Mouse (Mus musculus) hindbrain, embryonic 16.5 days (tissue): Measurements from ENCODE around the gene Lias. TPM values are rescaled to one million over a fixed set of nuclear protein-coding genes. Genes with fewer than 3 reads are reported as not detected.

ENCODE experiments used
- ATAC-seq: fragments of 200-750 bp; cut with Nextera tagmentation; 2 replicates; pipeline ENCODE4 v1.8.0; 2017; ENCODE audit warnings: moderate TSS enrichment, moderate library complexity
- H3K27ac ChIP-seq: fragments of 300-500 bp; sonication (generic); 2 replicates; pipeline ENCODE4 v1.5.1; 2014; ENCODE audit warnings: low read depth, mild to moderate bottlenecking, control low read depth, low read length, moderate library complexity
- H3K27me3 ChIP-seq: fragments of 300-500 bp; sonication (generic); replicated peaks from 2 replicates; pipeline ENCODE4 v1.6.1; 2014; ENCODE audit warnings: low read length; ENCODE audit not compliant: control insufficient read depth, insufficient read depth
- H3K36me3 ChIP-seq: fragments of 300-500 bp; sonication (generic); 2 replicates; pipeline ENCODE4 v1.6.1; 2014; ENCODE audit warnings: mild to moderate bottlenecking, low read length, moderate library complexity, mixed read lengths; ENCODE audit not compliant: control insufficient read depth, insufficient read depth
- H3K4me1 ChIP-seq: fragments of 300-500 bp; sonication (generic); 2 replicates; pipeline ENCODE4 v1.6.1; 2014; ENCODE audit warnings: low read depth, low read length; ENCODE audit not compliant: control insufficient read depth, insufficient read depth
- H3K4me2 ChIP-seq: fragments of 300-500 bp; sonication (generic); 2 replicates; pipeline ENCODE4 v1.6.1; 2014; ENCODE audit warnings: mild to moderate bottlenecking, low read length, control low read depth, moderate library complexity
- H3K4me3 ChIP-seq: fragments of 300-500 bp; sonication (generic); 2 replicates; pipeline ENCODE4 v1.5.1; 2014; ENCODE audit warnings: mild to moderate bottlenecking, low read length, control low read depth, moderate library complexity
- H3K9ac ChIP-seq: fragments of 300-500 bp; sonication (generic); 2 replicates; pipeline ENCODE4 v1.6.1; 2014; ENCODE audit warnings: low read depth, mild to moderate bottlenecking, control low read depth, low read length, moderate library complexity
- H3K9me3 ChIP-seq: fragments of 300-500 bp; sonication (generic); 2 replicates; pipeline ENCODE4 v1.6.1; 2014; ENCODE audit warnings: mild to moderate bottlenecking, low read length, moderate library complexity; ENCODE audit not compliant: control insufficient read depth
- WGBS: fragments of 180-500 bp; shearing (Covaris S2); extraction: QIAGEN DNeasy Blood & Tissue Kit; methylation state at CpG from one replicate; pipeline ENCODE4 v1.1.7; 2014; 5-methylcytosine and 5-hydroxymethylcytosine counted together
- polyA plus RNA-seq: library from polyadenylated mRNA; unstranded; fragments of >200 nt; fragmentation: Nextera tagmentation; extraction: Ambion mirVana; gene quantifications from 2 replicates; pipeline ENCODE4 v1.2.1, GENCODE M21; 2015

Gene Lias
- polyA plus RNA-seq, 1 experiment from 2014 or later = 65.8 TPM

- H3K9me3 ChIP-seq = no peaks in the 10 kb centered on the region
- no peak overlapping the region for H3K9ac ChIP-seq
- 85% methylated on average over 7 of the region's 7 CpGs for WGBS
- no peak overlapping the region for H3K27ac ChIP-seq
- H3K4me3 ChIP-seq = no peak overlapping the region
- no peak overlapping the region for H3K4me2 ChIP-seq
- H3K4me1 ChIP-seq = no peaks in the 10 kb centered on the region
- H3K36me3 ChIP-seq = no peaks in the 10 kb centered on the region
- no peak for ATAC-seq
- no peaks in the 10 kb centered on the region for H3K27me3 ChIP-seq
These were observed 16.6 kb upstream of the Lias start for GRCm38 (mm10) chr5:65374746-65375145.

DNA sequence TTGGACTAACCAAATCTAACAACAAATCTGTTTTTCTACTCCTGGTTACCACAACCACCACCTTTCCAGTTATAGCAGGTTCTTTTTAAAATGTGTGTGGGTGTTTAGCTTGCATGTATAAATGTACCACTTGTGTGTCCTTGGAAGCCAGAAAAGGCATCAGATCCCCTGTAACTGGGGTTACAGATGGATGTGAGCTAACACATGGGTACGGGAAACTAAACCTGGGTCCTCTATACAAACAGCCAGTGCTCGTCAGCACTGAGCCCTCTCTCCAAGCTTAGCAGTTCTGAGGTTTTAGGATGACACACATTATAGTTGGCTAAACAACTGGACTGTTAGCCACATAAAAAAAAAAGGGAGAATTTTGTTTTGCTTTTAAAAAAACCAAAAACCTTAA lies 5.6 kb upstream of the Lias start:
- no peak overlapping the region for H3K4me3 ChIP-seq
- no peak overlapping the region for H3K9ac ChIP-seq
- no peak overlapping the region for H3K27ac ChIP-seq
- 71% methylated on average over 2 of the region's 2 CpGs for WGBS
- H3K36me3 ChIP-seq = peaks cover 21% of the 10 kb centered on the region
- no peak overlapping the region for H3K4me2 ChIP-seq
- ATAC-seq = no peak
- no peaks in the 10 kb centered on the region for H3K9me3 ChIP-seq
- peaks cover 13% of the 10 kb centered on the region for H3K4me1 ChIP-seq
- H3K27me3 ChIP-seq = no peaks in the 10 kb centered on the region

GRCm38 (mm10) chr5:65387008-65387867 lies 4.1 kb upstream of the Lias start:
- H3K4me2 ChIP-seq = no peak overlapping the region
- H3K9ac ChIP-seq = no peak overlapping the region
- H3K4me3 ChIP-seq = no peak overlapping the region
- ATAC-seq = no peak
- H3K9me3 ChIP-seq = no peaks in the 10 kb centered on the region
- peaks cover 16% of the 10 kb centered on the region for H3K4me1 ChIP-seq
- 88% methylated on average over 6 of the region's 6 CpGs for WGBS
- peaks cover 21% of the 10 kb centered on the region for H3K36me3 ChIP-seq
- H3K27ac ChIP-seq = no peak overlapping the region
- no peaks in the 10 kb centered on the region for H3K27me3 ChIP-seq

DNA sequence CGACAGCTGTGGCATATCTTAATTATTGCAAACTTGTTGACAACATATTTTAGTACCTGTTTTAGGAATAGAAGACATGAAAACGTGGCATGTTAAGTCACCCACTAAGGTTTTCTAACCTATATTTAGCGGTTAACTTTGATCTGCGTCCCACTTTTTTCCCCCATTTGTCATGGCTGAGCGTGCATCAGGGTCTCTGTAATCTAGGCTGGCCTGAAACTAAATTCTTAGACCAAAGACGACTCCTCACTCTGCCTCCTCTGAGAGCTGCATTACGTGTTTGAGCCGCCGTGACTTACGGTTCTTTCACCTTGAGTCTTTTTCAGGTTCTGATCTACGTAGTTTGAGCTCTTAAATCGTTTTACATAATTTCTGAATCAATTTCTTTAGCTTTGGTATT lies 456 bp downstream of the Lias start:
- Histone ChIP-seq H3K9ac (peak overlapping the region; percentile 72), H3K27ac (peak overlapping the region; percentile 61; the same call in 1 of the 2 replicates), H3K9me3 (no peaks in the 10 kb centered on the region), H3K36me3 (peaks cover 19% of the 10 kb centered on the region), H3K27me3 (no peaks in the 10 kb centered on the region), H3K4me3 (peak overlapping the region; percentile 86), H3K4me2 (peak overlapping the region; percentile 85), H3K4me1 (peaks cover 22% of the 10 kb centered on the region)
- ATAC-seq = 0 out of 2 replicates have a peak, but pooled peaks have one; percentile 19
- 4% methylated on average over 12 of the region's 12 CpGs for WGBS

GRCm38 (mm10) chr5:65394425-65394824 lies 3.1 kb downstream of the Lias start:
- H3K4me3 ChIP-seq = no peak overlapping the region
- peaks cover 18% of the 10 kb centered on the region for H3K4me1 ChIP-seq
- H3K9me3 ChIP-seq = no peaks in the 10 kb centered on the region
- no peak for ATAC-seq
- no peak overlapping the region for H3K4me2 ChIP-seq
- no peaks in the 10 kb centered on the region for H3K27me3 ChIP-seq
- no peak overlapping the region for H3K27ac ChIP-seq
- WGBS = 94% methylated on average over 7 of the region's 7 CpGs
- H3K36me3 ChIP-seq = peaks cover 15% of the 10 kb centered on the region
- no peak overlapping the region for H3K9ac ChIP-seq

DNA sequence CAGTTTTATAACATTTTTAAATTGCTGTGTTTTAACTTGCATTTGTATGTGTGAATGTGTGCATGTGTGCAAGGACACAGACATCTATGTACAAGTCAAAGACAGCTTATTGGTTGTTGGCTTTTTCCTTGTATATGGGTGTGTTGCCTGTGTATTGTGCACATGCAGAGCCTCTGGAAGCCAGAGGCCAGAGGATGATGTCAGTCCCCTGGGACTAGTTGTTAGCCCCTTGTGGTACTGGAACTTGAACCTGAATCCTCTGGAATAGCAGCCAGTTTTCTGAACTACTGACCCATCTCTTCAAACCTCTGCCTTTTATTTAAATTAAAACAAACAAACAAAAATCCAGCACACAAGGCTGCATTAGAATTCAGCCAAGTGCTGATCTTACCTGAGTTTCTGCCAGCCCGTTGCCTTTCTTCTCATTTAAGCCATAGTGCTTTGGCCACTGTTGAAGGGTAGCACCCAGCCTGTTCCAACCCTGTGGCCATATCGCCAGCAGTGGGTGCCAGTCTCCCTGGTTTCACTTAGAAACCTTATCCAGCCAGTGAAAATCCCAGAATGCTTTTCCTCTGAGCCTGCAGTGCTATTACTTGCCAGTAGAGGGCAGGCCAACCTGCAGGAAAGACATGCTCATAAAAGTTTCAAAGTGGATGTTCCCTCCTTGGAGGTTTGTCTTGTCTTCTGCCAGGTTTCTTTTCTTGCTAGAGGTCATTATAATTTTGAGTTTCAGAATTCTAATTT lies 10.1 kb downstream of the Lias start:
- 29% methylated on average over 2 of the region's 2 CpGs for WGBS
- peak; percentile 71; the same call in 1 of the 2 replicates for ATAC-seq
- peaks cover 37% of the 10 kb centered on the region for H3K36me3 ChIP-seq
- no peaks in the 10 kb centered on the region for H3K27me3 ChIP-seq
- no peak overlapping the region for H3K9ac ChIP-seq
- no peaks in the 10 kb centered on the region for H3K9me3 ChIP-seq
- no peaks in the 10 kb centered on the region; the same call in 1 of the 2 replicates for H3K4me1 ChIP-seq
- no peak overlapping the region for H3K27ac ChIP-seq
- H3K4me3 ChIP-seq = no peak overlapping the region
- H3K4me2 ChIP-seq = no peak overlapping the region

DNA sequence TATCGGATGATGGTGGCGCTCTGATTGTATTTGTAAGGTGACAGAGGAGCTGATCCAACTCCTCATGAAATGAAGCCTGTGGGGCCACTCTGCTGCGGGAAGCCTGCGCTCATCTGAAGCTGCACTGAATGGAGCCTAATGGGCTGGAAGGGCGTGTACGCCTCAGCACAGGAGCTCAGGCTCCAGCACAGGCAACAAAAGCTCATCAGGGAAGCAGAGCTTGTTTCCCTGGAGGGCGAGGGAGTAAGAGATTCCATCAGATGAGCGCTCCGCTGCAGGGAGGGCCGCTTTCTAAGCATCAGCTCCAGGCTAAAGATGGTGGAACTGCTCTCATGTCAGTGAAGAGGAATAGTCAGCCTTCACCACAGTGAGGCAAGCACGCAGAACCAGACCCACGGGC lies 16.7 kb downstream of the Lias start:
- H3K27ac ChIP-seq = no peak overlapping the region
- H3K27me3 ChIP-seq = no peaks in the 10 kb centered on the region
- H3K36me3 ChIP-seq = peaks cover 27% of the 10 kb centered on the region
- no peak for ATAC-seq
- no peak overlapping the region for H3K9ac ChIP-seq
- no peaks in the 10 kb centered on the region for H3K4me1 ChIP-seq
- no peak overlapping the region for H3K4me2 ChIP-seq
- H3K4me3 ChIP-seq = no peak overlapping the region
- H3K9me3 ChIP-seq = no peaks in the 10 kb centered on the region
- 31% methylated on average over 12 of the region's 12 CpGs for WGBS

DNA sequence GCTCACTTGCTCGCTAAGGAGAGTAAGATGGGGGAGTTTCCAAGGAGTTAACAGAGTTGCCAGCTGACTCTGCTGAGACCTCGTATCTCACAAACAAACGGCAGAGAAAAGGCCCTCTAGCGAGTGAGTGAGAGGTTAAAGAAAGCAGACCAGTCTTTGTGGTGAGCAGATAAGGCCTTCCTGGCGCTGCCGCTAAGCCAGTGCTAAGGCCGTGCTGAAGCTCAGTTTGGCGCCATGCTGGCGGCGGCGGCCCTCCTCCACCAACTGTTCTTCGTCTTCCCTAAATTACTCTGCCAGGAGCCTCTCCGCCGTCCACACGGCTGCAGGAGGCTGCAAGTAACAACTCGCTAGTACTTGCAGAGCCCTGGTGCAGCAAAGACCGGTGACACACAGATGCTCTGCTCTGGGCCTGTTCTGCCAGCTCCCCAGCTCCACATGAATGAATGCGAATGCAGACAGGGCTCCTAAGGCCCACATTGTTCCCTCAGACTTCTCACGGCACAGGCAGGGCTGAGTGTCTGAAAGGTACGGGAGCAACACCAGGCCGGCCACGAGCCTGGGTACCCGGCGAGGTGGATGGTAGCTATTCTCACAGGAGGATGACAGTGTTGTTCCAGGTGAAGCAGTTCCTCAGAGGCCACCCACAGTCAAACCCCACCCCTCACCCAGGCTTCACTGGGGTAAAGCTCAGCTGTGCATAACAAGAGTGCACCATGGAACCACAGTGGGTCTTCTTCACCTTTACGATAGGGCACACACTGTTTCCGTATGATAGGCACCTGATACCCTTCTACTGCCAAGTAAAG lies 24.6 kb downstream of the Lias start:
- H3K9me3 ChIP-seq = no peaks in the 10 kb centered on the region
- H3K4me3 ChIP-seq = no peak overlapping the region
- H3K4me1 ChIP-seq = no peaks in the 10 kb centered on the region
- no peak overlapping the region for H3K27ac ChIP-seq
- peak; percentile 56; the same call in 1 of the 2 replicates for ATAC-seq
- H3K36me3 ChIP-seq = peaks cover 29% of the 10 kb centered on the region
- no peak overlapping the region for H3K9ac ChIP-seq
- WGBS = 25% methylated on average over 25 of the region's 26 CpGs
- no peaks in the 10 kb centered on the region for H3K27me3 ChIP-seq
- H3K4me2 ChIP-seq = no peak overlapping the region
